Mouse (Mus musculus) ES-E14 (cell line): ENCODE results near the gene Tiam1.

Experiments
- CHD2 ChIP-seq: IDR thresholded peaks from 2 replicates; pipeline ENCODE4 v1.6.1; 2014; ENCODE audit warnings: mild to moderate bottlenecking, low read depth, low read length, inconsistent platforms
- HCFC1 ChIP-seq: IDR thresholded peaks from 2 replicates; pipeline ENCODE4 v1.6.1; 2012; ENCODE audit warnings: low read length, inconsistent platforms, borderline replicate concordance; ENCODE audit not compliant: insufficient read depth
- ZC3H11A ChIP-seq: IDR thresholded peaks from 2 replicates; pipeline ENCODE4 v1.6.1; 2012; ENCODE audit warnings: low read depth, mild to moderate bottlenecking, inconsistent platforms, low read length, borderline replicate concordance
- ZNF384 ChIP-seq: IDR thresholded peaks from 2 replicates; pipeline ENCODE4 v1.6.1; 2012; ENCODE audit warnings: low read depth, low read length, inconsistent platforms

- no peak for TF ChIP-seq ZC3H11A
- TF ChIP-seq CHD2 = no peak
- no peak for TF ChIP-seq ZNF384
- TF ChIP-seq HCFC1 = no peak
Observed at GRCm38 (mm10) chr16:89861531-89861930, 282.0 kb downstream of the Tiam1 start.
